Mouse (Mus musculus) spleen, postnatal 10 days (tissue): ENCODE results near the gene Maco1.
A peak's percentile ranks its signal among the peaks of the same experiment; 100 is the strongest.

Experiments
- DNase-seq, 2 experiments: peaks; one replicate each; pipeline ENCODE4 v3.0.0; 2021 to 2022; ENCODE audit warnings: low spot score in 2 of 2

Maco1 gene

DNA sequence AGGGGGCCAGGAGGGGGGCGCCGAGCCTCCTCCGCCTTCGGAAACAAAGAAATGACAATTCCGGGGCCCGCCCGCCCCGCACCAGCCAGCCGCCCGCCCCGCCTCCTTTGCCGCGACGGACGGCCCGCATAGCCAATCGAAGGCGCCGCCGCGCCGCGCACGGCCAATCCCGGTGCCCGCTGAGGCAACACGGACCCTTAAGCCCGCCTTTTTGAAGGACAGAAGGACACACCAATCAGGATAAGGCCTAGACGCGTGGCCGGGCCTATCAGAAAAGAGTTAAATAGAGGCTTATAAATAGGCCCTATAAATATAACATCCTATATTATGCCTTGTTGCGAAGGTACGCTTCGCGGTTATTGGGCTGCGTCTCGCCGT is at the start of gene Maco1:
TSS of gene Maco1 (minus strand) at position 87 of the 378 bp plus-strand sequence.
- DNase-seq, result peak; percentile 97 to 100

DNA sequence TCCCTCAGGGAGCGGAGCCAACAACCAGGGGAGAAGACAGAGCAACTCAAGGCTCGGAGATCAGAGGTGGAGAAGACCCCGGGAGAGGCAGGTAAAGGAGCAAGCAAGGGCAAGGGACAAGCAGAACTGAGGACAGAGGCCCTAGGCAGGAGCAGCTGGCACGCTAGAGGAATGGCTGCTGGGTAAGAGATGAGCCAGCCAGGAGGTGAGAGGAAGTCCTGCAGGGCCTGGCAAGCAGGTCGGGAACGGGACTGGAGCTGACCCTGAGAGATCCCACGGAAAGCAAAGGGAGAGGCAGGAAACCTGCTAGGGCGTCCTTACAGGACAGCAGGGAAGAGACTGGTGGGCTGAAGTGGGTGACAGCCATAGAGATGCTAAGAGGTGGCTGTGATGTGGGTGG is 48.0 kb upstream of the Maco1 start:
- DNase-seq, result no peak

DNA sequence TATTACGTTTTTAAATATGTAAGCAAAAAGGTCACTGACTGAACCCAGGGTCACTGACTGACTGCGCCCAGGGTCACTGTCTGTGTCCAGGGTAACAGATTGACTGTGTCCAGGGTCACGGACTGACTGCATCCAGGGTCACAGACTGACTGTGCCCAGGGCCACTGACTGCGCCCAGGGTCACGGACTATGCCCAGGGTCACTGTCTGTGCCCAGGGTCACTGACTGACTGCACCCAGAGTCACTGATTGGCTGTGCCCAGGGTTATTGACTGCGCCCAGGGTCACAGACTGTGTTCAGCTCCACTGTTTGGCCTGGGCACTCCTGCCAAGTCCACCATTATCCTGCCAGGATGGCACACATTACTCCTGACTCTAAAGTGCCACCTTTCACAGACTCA is 44.1 kb upstream of the Maco1 start:
- DNase-seq, result no peak

DNA sequence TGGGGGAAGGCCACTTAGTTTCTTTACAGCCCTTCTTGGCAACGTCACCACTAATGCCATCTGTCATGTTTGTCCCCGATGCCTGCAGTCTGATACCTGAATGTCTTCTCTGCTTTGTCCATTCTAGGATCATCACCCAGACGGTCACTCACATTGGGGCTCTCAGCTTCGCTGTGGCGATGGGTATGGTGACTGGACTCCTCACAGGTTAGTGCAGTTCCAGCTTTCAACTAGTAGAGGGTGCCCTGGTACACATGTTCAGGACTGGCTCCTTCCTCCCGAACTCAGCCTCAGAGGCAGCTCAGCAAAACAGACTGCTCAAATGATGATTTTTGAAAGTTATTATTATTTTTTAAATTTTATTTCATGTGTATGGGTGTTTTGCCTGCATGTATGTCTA is 39.0 kb upstream of the Maco1 start:
- DNase-seq, result peak; percentile 46 to 75

DNA sequence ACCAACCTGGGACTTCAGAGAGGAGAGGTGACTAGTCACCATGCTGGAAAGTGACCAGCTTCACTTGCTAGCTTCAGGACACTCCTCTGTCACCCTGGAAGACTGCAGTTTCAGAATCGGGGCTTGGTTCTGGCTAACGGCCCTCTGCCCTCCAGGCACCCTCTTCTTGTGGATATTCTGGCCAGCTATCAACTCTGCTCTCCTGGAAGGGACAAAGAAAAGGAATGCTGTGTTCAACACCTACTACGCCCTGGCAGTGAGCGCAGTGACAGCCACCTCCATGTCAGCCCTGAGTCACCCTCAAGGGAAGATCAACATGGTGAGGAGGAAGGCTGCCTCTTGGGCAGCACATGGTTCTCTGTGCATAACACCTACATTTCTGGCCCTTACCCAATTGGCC is 31.2 kb upstream of the Maco1 start:
- DNase-seq, result no peak

DNA sequence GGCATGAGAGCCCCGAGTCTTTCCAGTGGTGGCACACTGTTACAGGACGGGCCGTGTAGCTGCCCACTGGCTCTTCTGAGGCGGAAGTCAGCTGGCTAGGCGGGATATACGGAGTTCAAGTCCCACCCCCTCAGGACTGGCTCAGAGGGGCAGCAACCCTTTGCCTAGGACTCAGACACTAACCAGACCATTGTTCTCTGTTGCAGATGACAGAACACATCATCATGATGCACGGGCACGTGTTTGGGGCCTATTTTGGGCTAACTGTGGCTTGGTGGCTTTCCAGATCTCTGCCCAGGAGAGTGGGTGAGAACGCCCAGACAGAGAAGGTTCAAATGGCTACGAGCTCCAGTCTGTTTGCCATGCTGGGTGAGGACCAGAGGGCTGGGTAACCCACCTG is 30.7 kb upstream of the Maco1 start:
- no peak for DNase-seq

DNA sequence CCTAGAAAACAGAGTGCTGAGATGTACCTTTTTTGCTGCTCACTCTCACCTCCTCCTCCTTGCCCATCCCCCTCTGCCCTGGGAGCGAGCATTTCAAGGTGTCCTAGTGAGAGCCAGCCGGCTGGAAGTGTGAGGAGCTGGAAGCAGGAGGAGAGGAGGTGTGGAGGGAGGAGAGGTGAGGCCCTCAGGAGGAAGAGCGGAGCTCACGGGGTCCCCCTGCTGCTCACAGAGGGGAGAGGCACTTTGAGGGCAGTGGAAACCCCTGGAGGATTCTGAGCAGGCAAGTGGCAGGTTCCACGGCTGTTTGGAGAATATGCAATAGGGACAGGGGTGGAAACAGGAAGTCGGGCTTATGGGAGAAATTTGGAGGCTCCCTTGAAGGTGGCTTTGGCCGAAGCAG is 30.1 kb upstream of the Maco1 start:
- DNase-seq, result peak; percentile 45 to 71

DNA sequence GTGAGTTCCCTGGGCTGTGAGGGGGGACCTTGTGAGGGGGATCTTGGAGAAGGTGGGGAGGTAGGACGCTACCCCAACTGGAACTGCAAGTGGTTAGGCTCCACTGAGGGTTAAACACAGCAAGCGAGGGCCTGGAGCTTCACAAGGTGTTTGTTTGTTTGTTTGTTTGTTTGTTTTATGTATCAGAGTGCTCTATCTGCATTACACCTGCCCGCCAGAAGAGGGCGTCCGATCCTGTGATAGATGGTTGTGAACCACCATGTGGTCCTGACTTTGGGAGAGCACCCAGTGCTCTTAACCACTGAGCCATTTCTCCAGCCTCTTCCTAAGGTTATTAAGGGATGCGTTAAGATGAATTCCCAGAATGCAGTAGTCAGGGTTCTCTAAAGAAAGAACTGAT is 26.9 kb upstream of the Maco1 start:
- peak in 1 of 2 experiments; percentile 67 for DNase-seq

DNA sequence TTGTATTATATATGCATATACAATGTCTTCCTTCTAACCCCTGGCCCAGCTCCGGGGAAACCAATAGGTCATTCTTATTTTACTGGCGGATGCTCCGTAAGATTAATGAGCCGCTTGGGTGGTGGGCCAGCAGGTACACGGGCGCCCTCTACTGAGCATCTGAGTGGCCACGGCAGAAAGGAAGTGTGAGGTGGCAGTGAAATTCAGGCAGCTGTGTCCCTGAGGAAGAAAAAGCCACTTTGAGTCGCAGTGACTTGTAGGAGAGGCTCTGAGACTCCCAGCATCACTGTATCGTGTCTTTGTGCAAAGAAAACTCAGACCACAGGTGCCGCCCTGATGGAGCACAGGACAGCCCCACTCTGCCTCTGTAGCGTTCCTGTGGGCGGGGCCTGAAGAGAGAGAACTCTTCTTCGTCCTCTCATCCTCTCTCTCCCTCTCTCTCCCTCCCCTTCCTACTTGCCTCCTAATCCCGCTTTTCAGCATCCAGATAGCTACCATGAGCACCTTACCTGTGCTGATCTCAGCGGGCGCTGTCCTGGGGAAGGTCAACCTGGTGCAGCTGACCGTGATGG is 26.4 kb upstream of the Maco1 start:
- DNase-seq, result peak; percentile 69 to 86

DNA sequence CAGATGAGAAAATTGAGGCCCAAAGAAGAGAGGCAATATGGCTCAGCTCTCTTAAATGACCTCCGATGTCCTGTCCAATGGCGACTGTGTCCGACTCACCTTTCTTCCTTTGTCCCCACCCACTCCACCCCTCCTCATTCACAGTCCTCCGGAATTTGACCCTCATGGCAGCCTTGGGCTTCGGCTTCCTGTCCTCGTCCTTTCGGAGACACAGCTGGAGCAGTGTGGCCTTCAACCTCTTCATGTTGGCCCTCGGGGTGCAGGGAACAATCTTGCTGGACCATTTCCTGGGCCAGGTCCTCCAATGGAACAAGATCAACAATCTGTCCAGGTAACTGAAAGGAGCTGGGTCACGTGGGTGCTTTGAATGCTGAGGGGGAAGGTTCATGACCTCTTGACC is 23.0 kb upstream of the Maco1 start:
- DNase-seq, result no peak

DNA sequence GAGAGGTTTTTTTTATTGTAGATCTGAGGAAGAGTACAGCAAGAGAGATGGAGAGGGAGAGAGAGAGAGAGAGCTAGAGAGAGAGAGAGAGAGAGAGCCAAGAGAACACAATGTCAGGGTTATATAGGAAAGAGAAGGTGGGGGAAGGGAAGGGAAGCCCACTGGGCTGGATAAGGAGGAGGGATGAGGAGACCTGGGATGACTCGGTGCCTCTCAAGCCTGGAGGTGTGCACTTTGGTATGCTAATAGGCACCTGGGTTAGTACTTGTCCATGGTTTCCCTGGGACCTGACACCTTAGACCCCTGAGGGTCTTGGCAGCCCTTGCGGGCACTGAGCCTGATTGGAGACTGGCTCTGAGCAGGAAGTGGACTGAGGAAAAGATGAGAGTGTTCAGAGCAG is 18.8 kb upstream of the Maco1 start:
- no peak for DNase-seq

DNA sequence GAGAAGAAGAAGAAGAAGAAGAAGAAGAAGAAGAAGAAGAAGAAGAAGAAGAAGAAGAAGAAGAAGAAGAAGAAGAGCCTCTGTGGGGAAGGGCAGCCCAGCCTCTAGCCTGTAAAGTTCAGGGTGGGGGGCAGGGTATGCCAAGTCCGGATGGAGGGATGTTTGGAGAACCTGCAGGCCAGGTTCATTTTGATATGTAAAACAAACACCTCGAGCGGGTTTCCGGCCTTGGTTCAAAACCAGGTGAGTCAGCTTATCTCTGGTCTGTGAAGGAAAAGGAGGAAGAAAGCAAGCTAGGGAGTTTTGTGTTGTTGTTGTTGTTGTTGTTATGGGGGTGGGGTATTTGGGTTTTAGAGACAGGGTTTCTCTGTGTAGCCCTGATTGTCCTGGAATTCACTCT is 18.3 kb upstream of the Maco1 start:
- DNase-seq, result no peak

DNA sequence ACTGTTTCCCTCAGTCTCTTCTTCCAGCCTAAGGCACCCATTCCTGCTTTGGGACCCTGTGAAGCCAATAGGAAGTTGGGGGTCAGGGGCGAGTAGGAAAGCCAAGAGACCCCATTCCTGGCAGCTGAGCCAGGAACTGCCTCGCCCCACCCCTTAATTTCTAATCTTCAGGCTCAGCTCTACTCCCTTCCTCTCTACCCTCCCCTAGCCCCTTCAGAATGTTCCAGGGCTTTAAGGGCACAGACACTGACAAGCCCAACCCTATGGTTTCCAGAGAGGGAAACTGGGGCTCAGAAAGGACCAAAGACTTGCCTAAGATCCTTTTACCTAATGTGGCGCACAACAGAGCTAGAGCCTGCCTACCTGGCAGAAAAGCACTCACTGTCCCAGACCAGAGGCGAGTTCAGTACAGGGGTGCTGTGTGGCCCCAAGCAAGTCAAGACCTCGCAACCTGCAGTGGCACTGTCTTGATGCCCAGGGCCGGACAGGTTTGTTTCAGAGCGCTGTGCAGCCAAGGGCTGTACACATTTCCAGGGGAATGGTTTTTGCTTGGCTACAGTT is 16.8 kb upstream of the Maco1 start:
- no peak for DNase-seq

DNA sequence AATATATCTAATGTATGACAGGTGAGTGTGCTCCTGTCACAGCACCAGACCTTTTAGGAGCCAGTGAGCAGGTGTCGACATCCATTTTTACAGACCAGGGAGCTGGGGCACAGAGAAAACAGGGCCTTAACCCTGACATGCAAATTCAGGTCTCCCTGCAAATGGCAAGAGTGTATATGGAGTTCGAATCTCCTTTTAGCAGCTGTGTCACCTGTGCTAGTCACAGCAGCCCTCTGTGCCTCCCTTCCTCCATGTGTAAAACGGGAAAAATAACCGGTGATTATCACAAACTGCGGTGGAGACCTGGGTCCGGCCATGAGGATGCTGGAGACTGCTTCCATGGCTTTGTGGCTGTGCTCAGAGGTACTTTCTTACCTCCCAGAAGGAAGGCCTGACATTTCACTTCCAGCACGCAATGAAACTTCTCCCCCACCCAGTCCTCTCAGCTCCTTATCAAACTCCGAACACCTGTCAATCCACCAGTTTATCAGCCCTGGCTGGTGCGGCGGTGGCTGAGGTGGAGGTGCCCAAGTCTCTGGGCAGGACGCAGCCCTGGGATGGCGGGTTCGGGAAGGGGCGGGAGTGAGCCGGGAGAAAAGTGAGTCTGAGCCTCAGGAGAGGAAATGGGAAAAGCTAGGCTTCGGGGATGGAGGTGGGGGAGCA is 16.1 kb upstream of the Maco1 start:
- DNase-seq, result peak; percentile 76 to 85

DNA sequence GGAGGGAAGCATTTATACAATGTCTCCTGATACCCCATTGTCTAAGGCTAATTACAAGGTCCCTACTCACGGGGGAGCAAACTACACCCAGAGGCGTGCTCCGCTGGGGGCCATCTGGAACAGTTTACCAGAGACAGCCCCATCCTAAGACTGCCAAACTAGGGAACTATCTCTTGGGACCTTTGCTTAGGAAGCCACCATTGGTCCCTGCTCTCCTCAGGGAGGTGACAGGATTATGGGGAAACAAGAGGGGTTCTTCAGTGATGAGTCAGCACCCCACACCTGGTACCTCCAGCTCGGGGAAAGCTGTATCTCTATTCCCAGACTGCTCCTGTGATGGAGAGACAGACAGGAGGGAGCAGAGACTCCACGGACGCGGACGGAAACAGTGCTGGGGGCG is 15.3 kb upstream of the Maco1 start:
- peak in 1 of 2 experiments; percentile 64 for DNase-seq

DNA sequence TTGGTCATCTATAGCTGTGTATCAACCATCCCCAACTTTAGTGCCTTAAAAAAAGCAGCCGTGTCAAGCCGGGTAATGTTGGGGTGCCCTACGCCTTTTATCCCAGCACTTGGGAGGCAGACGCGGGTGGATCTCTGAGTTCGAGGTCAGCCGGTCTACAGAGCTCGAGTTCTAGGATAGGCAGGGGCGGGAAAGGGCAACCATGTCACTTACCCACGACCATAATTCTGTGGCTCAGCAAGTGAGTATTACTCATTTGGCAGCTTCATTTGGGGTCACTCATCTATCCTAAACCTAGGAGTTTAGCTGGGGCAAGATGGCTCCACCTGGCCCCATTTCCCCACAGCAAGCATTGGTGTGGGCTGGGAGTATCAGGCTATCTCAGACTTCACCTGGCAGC is 14.9 kb upstream of the Maco1 start:
- no peak for DNase-seq

DNA sequence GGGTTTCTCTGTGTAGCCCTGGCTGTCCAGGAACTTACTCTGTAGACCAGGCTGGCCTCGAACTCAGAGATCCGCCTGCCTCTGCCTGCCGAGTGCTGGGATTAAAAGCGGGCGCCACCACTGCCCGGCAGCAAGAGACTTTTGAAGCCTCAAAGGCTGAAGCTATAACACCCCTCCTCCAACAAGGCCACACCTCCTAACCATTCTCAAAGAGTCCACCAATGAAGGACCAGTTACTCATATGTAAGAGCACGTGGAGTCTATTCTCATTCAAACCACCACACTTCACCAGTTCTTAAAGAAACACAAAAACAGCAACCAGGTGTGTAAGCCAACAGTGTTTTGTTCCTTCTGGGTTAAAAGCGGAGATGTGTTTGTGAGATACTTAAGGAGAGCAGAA is 14.5 kb upstream of the Maco1 start:
- no peak for DNase-seq

DNA sequence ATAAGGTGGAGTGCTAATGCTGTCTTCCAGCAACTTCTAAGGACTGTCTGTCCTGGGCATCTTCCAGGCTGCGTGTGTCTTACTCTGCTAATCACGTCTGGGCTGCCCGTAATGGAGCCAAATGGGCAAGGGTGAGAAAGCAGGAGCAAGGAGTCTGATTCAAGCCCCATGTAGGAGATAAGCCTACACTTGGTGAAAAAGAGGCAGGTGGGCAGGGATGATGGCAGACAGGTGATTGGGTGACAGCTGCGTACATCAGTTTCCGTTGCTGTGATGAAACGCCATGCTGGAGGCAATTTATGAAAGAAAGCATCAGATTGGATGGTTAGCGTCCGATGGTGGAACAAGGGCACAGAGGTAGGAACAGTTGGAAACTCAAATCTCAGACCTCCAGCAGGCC is 14.1 kb upstream of the Maco1 start:
- DNase-seq, result peak in 1 of 2 experiments; percentile 54

DNA sequence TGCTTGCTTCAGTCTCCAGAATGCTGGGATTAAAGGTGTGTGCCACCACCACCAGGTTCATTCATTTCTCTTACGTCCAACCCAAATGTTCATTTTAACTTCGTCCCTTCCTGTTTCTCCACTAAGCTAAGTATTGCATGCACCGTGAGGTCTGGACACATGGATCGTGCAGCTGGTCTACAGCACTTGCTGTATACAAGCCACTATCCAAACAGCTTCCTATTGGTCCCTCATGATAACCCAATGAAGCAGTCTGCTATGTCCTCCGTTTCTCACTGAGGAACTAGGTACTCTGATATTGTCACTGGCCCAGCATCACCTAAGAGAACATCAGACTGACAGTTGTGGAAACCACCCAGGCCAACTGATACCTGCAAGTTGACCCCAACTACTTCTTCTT is 12.6 kb upstream of the Maco1 start:
- no peak for DNase-seq

DNA sequence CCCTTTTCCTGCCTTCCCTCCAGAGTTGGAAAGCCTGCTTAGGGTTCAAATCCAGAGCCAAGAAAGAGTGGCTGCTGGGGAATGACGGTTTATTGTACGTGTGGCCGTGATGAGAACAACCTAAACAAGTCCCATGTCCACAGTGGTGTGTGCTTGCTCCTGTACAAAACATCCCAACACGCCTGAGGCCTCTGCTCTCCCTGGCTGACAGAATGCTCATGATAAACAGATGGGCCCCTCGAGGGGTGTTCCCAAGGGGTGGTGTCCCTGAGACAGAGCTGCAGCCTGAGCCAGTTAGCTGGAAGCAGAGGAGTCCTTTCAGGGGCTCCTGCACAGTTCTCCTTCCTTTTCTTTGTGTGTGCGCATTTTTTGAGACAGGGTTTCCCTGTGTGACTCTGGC is 12.2 kb upstream of the Maco1 start:
- peak; percentile 59 to 73 for DNase-seq

DNA sequence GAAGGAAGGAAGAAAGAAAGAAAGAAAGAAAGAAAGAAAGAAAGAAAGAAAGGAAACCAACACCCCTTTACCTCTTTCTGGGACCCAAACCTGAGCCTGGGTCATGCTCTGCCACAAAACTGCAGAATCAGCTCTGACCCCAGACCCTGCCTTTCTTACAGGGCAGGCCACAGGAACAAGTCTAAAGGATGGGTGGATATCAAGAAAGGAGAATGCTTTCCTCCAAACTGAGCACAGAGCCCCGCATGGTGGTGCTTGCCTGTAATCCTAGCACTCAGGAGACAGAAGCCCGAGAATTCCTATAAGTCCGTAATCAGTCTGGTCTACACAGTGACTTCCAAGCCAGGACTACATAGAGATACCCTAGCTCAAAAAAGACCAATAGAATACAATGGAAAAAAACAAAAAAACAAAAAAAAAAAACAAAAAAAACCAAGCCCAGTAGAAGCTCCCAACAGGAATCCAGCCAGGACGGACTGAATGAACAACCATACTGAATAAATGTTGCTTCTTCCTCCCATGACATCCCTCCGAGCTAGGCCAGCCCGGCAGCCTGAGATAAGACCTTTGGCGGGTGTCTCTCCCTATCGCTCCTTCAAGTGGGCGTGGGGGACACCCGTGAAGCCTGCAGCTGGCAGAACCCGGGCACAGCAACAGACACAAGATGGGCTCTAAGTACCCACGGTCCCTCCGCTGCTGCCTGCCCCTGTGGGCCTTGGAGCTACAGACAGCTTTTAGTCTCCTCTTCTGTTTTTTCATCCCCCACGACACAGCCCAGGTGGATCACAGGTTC is 11.0 kb upstream of the Maco1 start, which contains the start of gene Rhd:
TSS of gene Rhd (plus strand) at position 600 of the 793 bp plus-strand sequence.
- peak; percentile 72 to 83 for DNase-seq

DNA sequence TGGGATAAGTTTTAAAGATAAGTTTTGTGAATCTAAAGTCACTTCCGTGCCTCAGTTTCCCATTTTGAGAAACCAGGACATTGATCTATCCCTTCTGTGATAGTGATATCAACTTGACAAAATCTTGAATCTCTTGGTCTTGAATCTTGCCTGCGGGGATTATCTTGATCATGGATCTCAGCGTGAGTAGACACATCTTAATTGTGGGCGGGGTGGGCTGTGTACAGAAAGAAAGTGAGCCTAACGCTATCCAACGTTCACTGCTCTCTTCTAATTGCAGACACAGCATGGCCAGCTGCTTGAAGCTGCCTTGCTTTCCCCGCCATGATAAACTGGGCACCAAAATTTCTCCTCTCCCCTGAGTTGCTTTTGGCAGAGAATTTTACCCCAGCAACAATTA is 9.9 kb upstream of the Maco1 start:
- no peak for DNase-seq

DNA sequence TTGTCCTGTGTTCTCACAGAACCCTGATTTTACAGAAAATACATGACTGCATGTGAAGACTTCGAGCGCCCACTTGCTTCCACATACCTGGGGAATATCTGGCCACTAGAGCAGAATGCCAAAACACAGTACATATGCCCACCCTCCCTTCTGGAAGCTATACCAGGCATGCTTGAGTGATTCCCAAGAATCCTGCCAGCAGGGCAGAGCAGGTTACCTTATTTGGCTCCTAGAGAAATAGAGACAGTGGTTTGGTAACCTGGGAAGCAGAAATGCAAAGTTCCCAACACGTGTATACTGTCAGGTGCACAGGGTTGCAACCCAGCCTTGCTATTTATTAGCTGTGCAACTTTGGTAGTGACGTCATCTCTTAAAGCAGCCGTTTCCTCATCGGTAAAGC is 8.7 kb upstream of the Maco1 start:
- no peak for DNase-seq
